26 mouse cellular contexts compared by ENCODE assay signal in genomic region chr9:63215031-63215430, GRCm38 (mm10).
"Had no signal": no experiment of that assay in that cellular context is flagged by ENCODE, and none has a peak within 500 bp of the region (broad histone marks: within the 10 kb centered on the region; RNA-seq: fewer than 3 reads in every experiment).

No protein-coding gene starts in this region.

- H3K4me3 ChIP-seq: heart, embryonic 10.5 days; heart, embryonic 12.5 days; hindbrain, embryonic 13.5 days; hindbrain, embryonic 15.5 days; kidney, embryonic 15.5 days; limb, embryonic 13.5 days; limb, embryonic 15.5 days had no signal

- H3K4me1 ChIP-seq: heart, embryonic 10.5 days; heart, embryonic 12.5 days; hindbrain, embryonic 15.5 days had no signal

- ATAC-seq: hindbrain, postnatal 0 days; intestine, embryonic 16.5 days had no signal

- DNase-seq: gastrocnemius, postnatal 14 days; gastrocnemius, postnatal 36 days; heart, adult 18-20 months; heart, postnatal 14 days; heart, postnatal 36 days; kidney, adult 11 months; kidney, adult 2 months; kidney, adult 9 months; kidney, postnatal 14 days; kidney, postnatal 36 days; layer of hippocampus, adult 9-11 months; layer of hippocampus, postnatal 36 days; left cerebral cortex, postnatal 4 days; lung, adult 18-20 months had no signal

- H3K36me3 ChIP-seq: hindbrain, embryonic 15.5 days had no signal

- H3K27me3 ChIP-seq: heart, embryonic 12.5 days; hindbrain, embryonic 13.5 days; hindbrain, embryonic 15.5 days; kidney, embryonic 15.5 days; limb, embryonic 13.5 days; limb, embryonic 15.5 days had no signal

- H3K27ac ChIP-seq: heart, embryonic 10.5 days; hindbrain, embryonic 13.5 days; hindbrain, embryonic 15.5 days; hindbrain, postnatal 0 days; kidney, embryonic 15.5 days; kidney, postnatal 0 days; limb, embryonic 13.5 days; limb, embryonic 15.5 days; liver, embryonic 14.5 days had no signal

- H3K4me2 ChIP-seq: heart, embryonic 12.5 days; hindbrain, embryonic 13.5 days; hindbrain, embryonic 15.5 days; kidney, embryonic 15.5 days; limb, embryonic 13.5 days; limb, embryonic 15.5 days; liver, embryonic 11.5 days had no signal

- H3K9ac ChIP-seq: heart, embryonic 12.5 days; hindbrain, embryonic 13.5 days; hindbrain, embryonic 15.5 days; kidney, embryonic 15.5 days; limb, embryonic 13.5 days; limb, embryonic 15.5 days; liver, embryonic 14.5 days had no signal

- H3K9me3 ChIP-seq: heart, embryonic 10.5 days; heart, embryonic 12.5 days; hindbrain, embryonic 13.5 days; hindbrain, embryonic 15.5 days; kidney, embryonic 15.5 days; limb, embryonic 13.5 days; limb, embryonic 15.5 days had no signal
